Mouse (Mus musculus): Measurements from ENCODE around the gene Zbtb8a.
"Not testable (repeated sequence)": the region's sequence is repeated elsewhere in the genome, so short reads cannot be mapped to it uniquely, and the experiment has no call there.

The Zbtb8a gene

DNA sequence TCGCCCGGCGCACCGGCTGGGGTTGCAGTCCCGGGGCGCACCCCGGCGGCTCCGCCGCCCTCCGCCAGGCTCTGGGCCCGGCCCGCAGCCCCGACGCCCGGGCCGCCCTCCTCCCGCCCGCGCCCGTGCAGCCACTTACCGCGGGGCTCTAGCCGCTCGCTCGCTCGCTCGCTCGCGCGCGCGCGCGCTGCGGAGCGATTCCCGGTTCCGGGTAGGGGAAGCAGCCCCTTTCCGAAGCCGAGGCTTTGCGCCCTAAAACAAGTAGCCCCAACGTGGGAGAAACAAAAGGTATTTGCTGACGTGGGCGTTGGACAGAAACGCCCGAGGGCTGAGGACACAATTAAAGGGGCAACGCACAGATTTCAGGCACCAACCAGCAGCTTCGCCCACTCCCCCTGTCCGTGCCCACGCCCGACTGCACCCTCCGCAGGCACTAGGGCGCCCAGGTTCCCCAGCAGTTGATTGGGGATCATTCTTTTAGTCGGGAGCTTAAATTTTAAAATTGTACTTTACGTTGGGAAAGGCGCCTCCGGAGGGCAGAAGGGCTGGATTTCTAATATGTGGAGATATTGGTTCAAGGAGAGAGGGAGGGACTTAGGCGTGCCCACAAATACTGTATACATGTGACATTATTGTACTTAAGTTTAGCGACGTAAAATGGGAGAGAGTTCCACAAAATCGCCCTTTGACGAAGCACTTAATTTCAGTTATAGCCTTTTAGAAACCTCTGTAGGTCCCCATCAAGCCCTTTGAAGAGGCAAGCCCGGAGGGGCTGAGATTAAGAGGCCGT is at the start of gene Zbtb8a:
Gene Zbtb8a (minus strand): TSS at position 516 of the 790 bp plus-strand sequence.
- peak; percentile 49 for DNase-seq

DNA sequence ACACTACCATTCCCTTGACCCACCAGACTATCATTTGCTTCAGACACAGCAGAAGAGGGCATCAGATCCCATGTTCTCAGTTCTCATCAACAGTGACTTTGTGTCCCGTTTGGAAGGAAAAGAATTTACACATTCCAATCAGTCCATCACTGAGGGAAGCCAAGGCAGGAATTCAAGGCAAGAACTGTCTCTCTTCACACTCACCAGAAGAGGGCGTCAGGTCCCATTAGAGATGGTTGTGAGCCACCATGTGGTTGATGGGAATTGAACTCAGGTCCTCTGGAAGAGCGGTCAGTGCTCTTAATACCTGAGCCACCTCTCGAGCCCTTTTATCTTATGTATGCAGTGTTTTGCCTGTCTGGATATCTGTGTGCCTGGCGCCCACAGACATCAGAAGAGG is 40.4 kb upstream of the Zbtb8a start:
- no peak for DNase-seq

DNA sequence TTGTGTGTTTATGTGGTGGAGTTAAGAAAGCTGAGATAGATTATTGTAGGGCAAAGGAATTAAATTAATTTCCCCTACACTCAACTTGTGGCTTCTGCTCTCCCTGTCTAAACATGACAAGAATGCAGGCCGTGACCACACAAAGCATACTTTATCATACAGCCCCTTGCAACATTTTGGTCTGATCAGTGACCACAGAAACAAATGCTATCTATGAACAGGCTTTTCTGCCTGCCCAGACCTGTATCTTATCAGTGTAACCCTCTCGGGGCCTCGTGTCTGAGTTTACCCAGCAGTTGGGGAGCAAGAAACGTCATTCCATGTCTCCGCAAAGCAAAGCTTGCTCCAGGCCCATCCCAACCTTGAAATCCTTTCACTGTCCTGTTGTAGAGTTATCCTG is 38.6 kb upstream of the Zbtb8a start:
- no peak for DNase-seq

DNA sequence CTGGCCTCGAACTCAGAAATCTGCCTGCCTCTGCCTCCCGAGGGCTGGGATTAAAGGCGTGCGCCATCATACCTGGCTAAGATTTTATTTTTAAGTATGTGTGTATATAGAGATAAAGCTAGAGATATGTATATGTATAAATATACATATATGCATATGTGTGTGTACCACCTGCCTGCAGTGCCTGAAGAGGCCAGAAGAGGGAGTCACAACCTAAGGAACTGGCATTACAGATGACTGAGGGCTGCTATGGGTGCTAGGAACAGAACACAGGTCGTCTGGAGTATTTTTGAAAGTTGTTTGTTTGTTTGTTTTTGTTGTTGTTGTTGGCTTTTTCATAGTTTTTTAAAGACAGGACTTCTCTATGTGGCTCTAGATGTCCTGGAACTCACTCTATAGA is 38.0 kb upstream of the Zbtb8a start:
- DNase-seq = no peak

DNA sequence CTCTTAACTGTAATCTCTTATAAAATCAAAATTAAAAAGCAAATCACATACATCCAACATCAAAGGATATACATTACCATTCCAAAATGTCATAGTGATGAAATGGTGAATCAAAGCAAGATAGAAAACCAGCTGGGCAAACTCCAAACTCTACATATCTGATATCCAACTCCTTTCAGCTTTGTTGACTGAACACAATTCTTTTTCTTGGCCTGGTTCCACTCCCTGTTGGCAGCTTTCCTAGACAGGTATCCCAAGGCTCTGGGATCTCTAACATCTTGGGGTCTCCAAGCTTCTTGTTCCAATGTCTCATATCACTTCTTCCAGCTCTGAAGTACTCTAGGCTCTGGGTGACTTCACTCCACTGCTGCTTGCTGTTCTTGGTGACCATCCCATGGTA is 33.1 kb upstream of the Zbtb8a start:
- DNase-seq = no peak

DNA sequence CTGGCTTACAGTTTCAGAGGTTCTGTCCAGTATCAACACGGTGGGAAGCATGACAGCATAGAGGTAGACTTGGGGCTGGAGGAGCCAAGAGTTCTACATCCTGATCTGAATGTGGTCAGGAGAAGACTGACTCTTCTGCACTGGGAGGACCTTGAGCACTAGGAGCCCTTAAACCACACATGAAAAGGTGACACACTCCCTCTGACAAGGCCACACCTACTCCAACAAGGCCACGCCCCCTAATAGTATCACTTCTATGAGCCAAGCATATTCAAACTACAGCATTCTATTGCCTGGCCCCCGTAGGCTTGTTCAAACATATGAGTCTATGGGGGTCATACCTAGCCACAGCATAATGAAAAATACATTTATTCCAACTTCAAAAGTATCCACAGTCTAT is 32.6 kb upstream of the Zbtb8a start:
- not testable (repeated sequence) for DNase-seq

DNA sequence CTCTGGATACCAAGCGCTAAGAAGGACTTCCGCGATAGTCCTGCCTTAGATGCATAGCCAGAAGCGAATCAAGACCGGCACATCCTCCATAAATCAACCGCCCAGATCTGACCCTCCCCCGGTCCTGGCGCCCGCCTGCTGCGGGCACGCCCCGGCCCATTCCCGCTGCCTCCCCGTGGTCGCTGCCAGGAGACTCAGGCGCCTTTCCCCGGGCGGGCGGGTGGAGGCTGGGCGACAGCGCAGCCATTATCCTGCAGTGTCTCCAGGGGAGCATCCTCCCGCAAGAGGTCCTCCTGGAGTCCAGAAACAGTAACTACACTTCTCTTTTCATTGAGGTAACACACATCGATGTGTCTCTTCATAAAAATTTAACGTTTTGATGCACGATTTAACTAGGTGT is 28.5 kb upstream of the Zbtb8a start:
- DNase-seq = peak; percentile 23

DNA sequence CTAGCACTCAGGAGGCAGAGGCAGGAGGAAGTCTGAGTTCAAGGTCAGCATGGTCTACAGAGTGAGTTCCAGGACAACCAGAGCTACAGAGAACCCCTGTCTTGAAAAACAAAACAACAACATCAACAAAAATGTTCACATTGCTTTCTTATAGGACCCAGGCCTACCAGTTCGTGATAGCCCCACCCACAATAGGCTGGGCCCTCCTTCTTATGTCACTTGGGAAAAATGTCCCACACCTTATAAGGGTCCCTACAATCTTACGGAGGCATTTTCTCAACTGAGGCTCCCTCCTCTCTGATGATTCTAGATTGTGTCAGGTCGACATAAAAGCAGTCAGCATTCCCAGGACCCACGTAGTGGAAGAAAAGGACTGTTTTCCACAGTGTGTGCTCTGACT is 21.9 kb upstream of the Zbtb8a start:
- no peak for DNase-seq

DNA sequence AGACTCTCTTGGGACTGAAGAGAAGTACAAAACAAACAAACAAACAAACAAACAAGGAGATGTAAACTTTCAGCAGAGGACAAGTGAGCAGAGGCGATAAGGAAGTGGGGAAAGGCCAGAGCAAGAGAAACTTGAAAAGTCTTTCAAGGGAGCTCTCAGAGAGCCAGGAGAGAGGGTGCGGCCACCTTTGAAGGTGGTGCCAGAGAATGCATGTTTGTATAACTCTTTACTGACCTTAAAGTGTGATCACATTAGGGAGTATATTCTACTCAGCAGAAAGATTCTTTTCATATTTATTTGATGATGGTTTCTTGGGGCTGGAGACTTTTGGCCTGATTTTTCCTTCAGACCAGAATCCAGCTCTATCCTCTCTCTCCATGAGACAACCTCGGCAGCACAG is 19.0 kb upstream of the Zbtb8a start:
- no peak for DNase-seq

DNA sequence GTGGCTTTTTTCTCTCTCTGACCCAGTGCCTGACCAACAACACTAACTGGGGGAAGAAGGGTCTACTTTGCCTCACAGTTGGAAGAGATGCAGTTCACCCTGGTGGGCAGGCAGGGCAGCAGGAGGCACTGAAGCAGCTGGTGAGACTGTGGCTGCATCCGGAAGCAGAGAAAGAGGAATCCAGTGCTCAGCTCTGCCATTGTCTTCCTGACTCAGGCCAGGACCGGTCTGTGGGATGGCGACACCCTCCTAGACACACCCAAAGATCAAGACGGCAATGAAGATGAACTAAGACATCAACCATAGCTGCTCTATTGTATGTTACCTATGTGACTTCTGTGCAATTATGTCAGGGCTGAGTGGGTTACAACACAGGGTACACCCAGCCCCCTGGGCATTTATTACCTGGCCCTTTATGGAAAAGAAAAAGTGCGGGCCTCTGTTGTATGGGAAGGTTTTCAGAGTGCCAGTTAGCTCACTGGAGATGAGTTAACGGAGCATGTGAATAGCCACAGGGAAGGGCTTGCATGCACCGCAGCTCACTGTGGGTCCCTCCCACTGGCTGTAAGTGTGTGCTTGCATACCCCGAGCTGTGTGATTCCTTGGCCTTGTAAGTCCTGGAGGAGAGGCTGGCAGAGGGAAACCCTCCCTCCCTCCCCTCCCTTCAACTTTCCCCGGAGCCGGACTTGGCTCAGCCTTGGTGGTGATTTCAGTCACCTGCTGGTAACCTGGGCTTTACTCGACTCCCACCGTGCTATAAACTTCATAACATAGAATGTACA is 16.4 kb upstream of the Zbtb8a start:
- DNase-seq = no peak

DNA sequence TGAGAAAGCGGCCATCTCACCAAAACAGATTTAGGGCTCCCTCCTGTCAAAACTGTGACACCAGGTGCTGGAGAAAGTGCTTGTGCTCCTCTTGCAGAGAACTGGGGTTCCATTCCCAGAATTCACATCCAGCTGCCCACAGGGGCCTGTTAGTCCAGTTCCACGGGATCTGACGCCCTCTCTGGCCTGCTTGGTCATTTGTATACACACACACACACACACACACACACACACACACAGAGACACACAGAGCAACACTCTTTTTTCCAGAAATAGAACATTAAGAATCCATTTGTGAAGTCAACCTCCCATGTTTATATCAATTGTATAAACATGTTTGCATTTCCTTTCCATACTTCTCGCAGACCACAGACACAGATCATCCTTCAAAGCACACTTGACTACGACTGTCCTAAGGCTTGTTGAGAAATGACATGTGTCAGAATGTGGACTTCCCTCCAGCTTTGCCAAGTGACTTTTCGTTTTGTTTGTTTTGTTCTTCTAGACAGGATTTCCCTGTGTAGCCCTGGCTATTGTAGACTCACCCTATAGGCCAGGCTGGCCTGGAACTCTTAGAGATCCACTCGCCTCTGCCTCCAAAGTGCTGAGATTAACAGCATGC is 13.1 kb upstream of the Zbtb8a start:
- DNase-seq = no peak

DNA sequence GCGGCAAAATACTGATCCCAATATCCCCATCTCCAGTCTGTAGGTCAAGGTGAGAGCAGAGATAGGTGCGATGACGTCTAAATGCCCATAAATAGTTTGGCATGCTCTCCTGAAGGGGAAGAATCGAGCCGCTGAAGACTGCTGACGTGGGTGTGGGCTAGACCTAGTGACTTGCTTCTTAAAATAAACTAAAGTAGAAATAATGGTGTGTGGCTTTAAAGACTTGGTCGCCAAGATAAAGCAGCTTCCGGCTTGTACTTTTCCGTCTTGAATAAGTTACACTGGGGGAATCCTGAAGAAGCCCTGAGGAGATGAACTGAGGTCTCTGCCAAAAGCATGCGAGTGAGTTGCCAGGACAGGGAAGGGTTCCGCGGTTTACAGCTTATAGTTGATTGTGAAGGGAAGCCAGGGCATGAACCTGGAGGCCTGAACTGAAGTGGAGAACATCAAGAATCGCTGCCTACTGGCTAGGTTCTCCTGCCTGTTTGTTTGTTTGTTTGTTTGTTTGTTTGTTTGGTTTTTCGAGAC is 12.4 kb upstream of the Zbtb8a start:
- no peak for DNase-seq

DNA sequence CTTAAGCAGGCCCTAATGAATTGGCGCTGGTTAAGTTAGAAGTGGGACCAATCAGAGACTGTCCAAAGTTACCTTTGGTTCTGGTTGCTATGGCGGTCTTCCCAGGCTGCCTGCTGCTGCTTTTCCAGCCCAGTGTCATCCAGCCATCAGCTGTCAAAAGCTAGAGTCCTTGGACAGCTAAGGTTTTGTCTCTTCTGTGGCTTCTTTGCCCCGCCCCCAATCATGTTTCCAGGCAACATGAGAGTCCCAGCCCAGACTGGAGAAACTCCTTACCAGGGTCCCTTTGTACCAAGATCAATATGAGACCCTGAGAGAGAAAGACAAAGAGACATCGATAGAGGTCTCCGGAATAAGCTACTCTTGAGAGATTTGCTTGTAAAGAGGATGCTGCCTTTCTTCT is 10.5 kb upstream of the Zbtb8a start:
- DNase-seq = no peak

DNA sequence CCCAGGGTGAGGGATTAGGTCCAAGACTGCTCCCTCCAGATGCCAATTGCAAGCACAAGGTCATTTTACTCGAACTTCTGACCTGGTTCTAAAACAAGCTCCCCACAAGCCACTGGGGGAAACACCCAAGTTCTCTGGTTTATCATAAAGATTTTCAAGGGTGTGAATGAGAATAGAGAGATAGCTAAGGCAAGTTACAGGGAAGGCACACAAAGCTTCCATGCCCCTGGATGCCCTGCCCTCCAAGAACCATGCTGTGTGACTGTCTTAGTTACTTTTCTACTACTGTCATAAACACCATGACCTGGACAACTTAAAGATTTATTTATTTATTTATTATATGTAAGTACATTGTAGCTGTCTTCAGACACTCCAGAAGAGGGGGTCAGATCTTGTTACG is 9.1 kb upstream of the Zbtb8a start:
- DNase-seq = no peak

DNA sequence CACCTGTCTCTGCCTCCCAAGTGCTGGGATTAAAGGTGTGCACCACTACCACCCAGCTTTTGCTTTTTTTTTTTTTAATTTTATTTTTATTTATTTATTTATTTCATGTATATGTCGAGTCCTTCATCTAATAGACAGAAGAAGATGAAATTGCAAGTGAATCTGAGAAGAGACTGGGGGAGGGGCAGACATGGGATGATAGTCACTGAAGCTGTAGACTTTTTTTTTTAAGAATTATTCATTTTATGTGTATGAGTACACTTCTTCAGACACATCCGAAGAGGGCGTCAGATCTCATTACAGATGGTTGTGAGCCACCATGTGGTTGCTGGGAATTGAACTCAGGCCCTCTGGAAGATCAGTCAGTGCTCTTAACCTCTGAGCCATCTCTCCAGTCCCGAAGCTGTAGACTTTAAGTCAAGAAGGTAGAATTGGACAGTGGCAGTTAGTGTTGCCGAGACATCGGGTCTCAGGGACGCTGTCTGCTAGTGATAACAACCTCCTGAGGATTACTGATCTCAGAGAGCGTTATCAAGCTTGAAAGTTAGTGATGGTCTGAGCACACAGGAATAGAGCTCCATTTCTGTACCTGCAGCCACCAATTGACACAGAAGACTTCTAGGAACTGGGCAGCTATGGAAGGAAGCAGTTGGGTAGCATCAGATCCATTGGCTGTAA is 8.5 kb upstream of the Zbtb8a start:
- no peak for DNase-seq

DNA sequence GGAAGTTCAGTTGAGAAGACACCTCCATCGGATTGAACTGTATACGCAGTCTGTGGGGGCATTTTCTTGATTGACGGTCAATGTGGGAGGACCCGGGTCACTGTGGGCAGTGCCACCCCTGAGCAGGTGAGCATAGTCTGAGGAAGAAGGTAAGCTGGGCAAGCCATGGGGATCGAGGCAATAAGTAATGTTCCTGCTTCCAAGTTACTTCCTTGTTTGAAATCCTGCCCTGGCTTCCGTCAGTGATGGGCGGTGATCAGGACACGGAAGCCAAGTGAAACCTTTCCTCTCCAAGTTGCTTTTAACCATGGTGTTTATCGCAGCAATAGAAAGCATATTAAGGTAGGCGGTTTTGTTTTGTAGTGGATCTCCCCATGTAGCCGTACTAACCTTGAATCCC is 7.8 kb upstream of the Zbtb8a start:
- no peak for DNase-seq

DNA sequence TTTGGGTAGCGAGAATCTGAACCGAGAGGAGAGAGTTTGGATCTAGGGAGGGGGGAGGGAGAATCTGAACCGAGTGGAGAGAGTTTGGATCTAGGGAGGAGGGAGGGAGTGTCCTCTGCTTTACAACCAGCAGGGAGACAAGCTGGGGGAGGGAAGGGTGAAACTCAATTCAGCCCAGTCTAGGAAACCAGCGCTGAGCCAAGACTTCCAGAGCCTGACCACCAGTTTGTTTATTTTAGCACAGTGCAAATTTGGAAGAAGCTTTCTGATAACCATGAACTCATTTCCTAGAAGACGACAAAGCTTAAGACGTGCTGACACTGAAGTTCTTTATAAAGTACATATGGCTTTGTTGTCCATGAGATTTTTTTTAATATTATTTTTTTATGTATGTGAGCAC is 6.5 kb upstream of the Zbtb8a start:
- no peak for DNase-seq

DNA sequence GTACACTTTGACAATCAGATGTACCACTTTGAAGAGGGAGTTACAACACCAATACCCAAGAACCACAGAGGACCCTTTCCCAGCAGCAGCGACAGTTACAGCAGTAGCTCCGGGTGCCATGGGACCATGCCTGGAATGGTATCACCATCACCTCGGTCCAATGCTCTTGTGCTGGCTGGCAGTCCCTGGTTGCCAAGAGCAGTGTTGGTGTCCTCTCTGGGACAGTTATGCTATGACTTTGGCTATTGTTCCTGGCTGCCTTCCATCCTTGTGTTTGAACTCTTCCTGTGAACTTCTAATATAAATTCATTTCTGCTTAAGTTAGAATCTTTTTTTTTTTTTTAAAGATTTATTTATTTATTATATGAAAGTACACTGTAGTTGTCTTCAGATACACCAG is 5.7 kb upstream of the Zbtb8a start:
- no peak for DNase-seq

DNA sequence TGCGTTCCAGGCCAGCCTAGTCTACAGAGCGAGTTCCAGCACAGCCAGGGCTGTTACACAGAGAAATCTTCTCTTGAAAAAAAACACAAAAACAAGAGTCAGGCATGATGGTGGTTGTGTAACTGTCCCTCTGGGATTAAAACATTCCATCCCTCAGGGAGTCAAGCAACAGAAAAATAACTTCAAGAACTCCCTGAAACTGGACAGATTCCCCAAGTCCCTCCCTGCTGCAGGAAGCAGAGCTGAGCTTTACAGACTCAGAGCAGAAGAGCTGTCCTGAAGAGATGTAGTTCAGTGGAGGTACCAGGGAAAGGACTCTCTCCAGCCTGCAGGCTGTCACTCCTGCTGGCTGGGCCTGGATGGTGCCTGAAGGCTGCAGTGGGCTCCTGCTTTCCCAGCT is 4.6 kb upstream of the Zbtb8a start:
- no peak for DNase-seq

DNA sequence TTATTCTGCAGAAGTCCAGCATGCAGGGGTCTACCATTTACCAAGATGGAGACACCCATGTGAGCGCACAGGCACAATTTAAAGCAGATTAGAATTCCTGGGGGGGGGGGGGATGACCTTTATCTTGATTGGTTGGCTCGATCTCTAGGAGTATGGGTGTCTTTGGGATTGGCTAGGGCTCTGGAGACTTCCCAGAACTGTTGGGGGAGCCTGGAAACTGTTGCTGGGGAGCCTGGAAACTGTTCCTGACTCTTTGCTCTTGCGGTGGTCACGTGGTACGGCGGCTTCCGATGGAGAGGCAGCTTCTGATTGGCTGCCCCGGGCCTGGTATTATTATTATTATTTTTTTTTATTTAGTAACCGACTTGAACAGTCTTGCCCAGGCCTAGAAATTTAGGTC is 4.1 kb upstream of the Zbtb8a start:
- DNase-seq = no peak

DNA sequence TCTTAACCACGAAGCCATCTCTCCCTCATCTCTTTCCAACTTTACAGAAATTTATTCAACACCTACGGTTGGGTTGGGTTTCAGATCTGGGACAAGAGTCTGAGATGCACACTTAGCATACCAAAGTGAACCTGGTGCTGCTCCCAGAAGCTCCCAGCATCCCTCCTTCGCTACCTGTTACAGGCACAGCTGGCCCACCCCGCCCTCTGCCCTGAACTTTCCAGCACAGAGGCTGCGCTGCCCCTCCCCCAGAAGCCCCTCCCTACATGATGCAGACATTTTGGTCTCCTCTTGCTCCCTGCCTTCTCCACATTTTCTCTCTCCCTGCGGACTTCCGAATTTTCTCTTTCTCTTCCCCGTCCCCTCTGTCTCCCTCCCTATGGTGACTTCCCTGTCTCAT is 3.2 kb upstream of the Zbtb8a start:
- no peak for DNase-seq

DNA sequence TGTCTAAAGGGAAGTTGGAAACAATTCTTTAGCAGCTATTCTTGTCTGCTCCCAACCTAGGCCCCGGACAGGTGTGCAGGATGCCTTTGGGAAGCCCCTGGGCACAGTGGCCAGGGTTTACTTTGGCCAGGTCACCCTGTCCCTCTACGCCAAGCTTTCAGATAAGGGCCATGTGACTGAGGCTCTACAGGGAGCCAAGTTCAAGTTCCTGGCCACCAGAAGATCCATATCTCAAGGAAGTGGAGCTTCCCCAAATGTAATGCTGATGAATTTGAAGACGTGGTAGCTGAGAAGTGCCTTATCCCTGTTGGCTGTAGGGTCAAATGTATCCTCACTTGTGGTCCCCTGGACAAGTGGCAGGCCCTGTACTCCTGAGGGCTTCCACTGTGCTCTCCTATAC is 1.9 kb upstream of the Zbtb8a start:
- DNase-seq = no peak

DNA sequence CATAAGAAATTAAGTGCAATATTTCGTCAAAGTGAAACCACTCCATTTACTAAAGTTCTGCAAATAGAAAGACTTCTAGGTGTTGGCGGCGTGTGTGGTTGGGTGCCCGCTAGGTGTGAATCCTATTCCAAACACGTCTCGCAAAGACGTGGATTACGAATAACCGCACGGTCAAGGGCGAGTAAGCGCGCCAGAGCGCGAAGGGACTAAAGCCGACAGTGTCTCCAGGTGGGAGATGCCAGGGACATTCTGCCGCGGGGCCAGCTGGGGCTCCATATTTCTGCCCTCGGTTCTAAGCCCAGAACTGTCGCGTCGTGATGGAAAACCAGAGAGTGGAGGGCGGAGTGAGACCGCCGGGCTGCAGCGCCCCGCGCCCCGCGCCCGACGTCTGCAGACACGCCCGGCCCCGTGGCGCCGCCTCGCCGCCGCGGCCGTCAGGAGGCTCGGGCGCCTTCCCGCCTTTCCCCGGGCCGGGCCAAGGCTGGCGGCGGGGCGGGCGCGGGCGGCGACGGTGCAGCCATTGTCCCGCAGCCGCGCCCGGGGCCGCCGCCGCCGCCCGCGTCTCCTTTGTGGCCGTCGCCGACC is 863 bp downstream of the Zbtb8a start:
- peak; percentile 54 for DNase-seq

Data from cerebellum, adult 9-10 months (tissue).